Mouse (Mus musculus): Measurements from ENCODE around the gene H13. TPM values are rescaled to one million over a fixed set of nuclear protein-coding genes. Genes with fewer than 3 reads are reported as not detected.

Gene H13
- polyA plus RNA-seq, 1 experiment from 2014 or later = 98.1 TPM

GRCm38 (mm10) chr2:152739842-152740260 is 70.6 kb downstream of the H13 start:
- Histone ChIP-seq H3K27me3 (ENCODE audit: insufficient read depth, low read length) (no peaks in the 10 kb centered on the region), H3K36me3 (ENCODE audit: insufficient read depth) (peaks cover 3% of the 10 kb centered on the region; the same call in 1 of the 2 replicates), H3K4me2 (peak overlapping the region; percentile 79), H3K4me3 (ENCODE audit: low read depth, low read length) (peak overlapping the region; percentile 69; the same call in 1 of the 2 replicates), H3K9ac (peak overlapping the region; percentile 8; the same call in 1 of the 2 replicates), H3K9me3 (ENCODE audit: low read depth, low read length) (no peaks in the 10 kb centered on the region), H3K27ac (ENCODE audit: low read depth) (peak overlapping the region; percentile 85), H3K4me1 (ENCODE audit: insufficient read depth) (peaks cover 38% of the 10 kb centered on the region)
- TF ChIP-seq CTCF (IDR thresholded peaks at IDR 0.05; ENCODE audit: low read depth) = no peak
- ATAC-seq (ENCODE audit: insufficient read depth) = peak; percentile 32
- peak; percentile 76 for DNase-seq
- WGBS = 5% methylated on average over 3 of the region's 3 CpGs

GRCm38 (mm10) chr2:152740490-152740889 is 71.2 kb downstream of the H13 start:
- peaks cover 38% of the 10 kb centered on the region for H3K4me1 ChIP-seq (ENCODE audit: insufficient read depth)
- 64% methylated on average over 5 of the region's 5 CpGs for WGBS
- H3K4me2 ChIP-seq = no peak overlapping the region
- H3K36me3 ChIP-seq (ENCODE audit: insufficient read depth) = peaks cover 3% of the 10 kb centered on the region; the same call in 1 of the 2 replicates
- DNase-seq = no peak
- ATAC-seq (ENCODE audit: insufficient read depth) = no peak
- no peak overlapping the region for H3K9ac ChIP-seq
- peak overlapping the region; percentile 85; the same call in 1 of the 2 replicates for H3K27ac ChIP-seq (ENCODE audit: low read depth)
- H3K27me3 ChIP-seq (ENCODE audit: insufficient read depth, low read length) = no peaks in the 10 kb centered on the region
- no peak for TF ChIP-seq CTCF (IDR thresholded peaks at IDR 0.05; ENCODE audit: low read depth)
- no peak overlapping the region for H3K4me3 ChIP-seq (ENCODE audit: low read depth, low read length)
- no peaks in the 10 kb centered on the region for H3K9me3 ChIP-seq (ENCODE audit: low read depth, low read length)

GRCm38 (mm10) chr2:152741153-152742041 is 72.1 kb downstream of the H13 start:
- no peaks in the 10 kb centered on the region for H3K27me3 ChIP-seq (ENCODE audit: insufficient read depth, low read length)
- peaks cover 38% of the 10 kb centered on the region for H3K4me1 ChIP-seq (ENCODE audit: insufficient read depth)
- TF ChIP-seq CTCF (IDR thresholded peaks at IDR 0.05; ENCODE audit: low read depth) = no peak
- peak; percentile 22 for ATAC-seq (ENCODE audit: insufficient read depth)
- WGBS = 23% methylated on average over 14 of the region's 14 CpGs
- peaks cover 3% of the 10 kb centered on the region; the same call in 1 of the 2 replicates for H3K36me3 ChIP-seq (ENCODE audit: insufficient read depth)
- H3K9ac ChIP-seq = peak overlapping the region; percentile 11
- peak overlapping the region; percentile 83 for H3K27ac ChIP-seq (ENCODE audit: low read depth)
- H3K4me2 ChIP-seq = peak overlapping the region; percentile 43
- H3K4me3 ChIP-seq (ENCODE audit: low read depth, low read length) = no peak overlapping the region; the same call in 1 of the 2 replicates
- H3K9me3 ChIP-seq (ENCODE audit: low read depth, low read length) = no peaks in the 10 kb centered on the region
- DNase-seq = peak; percentile 88

GRCm38 (mm10) chr2:152742435-152742834 is 73.2 kb downstream of the H13 start:
- Histone ChIP-seq H3K9me3 (ENCODE audit: low read depth, low read length) (no peaks in the 10 kb centered on the region), H3K36me3 (ENCODE audit: insufficient read depth) (peaks cover 3% of the 10 kb centered on the region; the same call in 1 of the 2 replicates), H3K4me1 (ENCODE audit: insufficient read depth) (peaks cover 38% of the 10 kb centered on the region), H3K9ac (no peak overlapping the region), H3K27ac (ENCODE audit: low read depth) (peak overlapping the region; percentile 83), H3K27me3 (ENCODE audit: insufficient read depth, low read length) (no peaks in the 10 kb centered on the region), H3K4me2 (peak overlapping the region; percentile 43; the same call in 1 of the 2 replicates), H3K4me3 (ENCODE audit: low read depth, low read length) (no peak overlapping the region)
- peak; percentile 90 for DNase-seq
- TF ChIP-seq CTCF (IDR thresholded peaks at IDR 0.05; ENCODE audit: low read depth) = peak; percentile 78
- ATAC-seq (ENCODE audit: insufficient read depth) = peak; percentile 33; the same call in 1 of the 2 replicates
- WGBS = 32% methylated on average over 10 of the region's 10 CpGs

GRCm38 (mm10) chr2:152753944-152754711 is 84.9 kb downstream of the H13 start, which contains the start of gene Cox4i2:
Gene Cox4i2 (plus strand): TSS chr2:152754173.
- Histone ChIP-seq H3K27ac (ENCODE audit: low read depth) (no peak within 1 kb of the TSS), H3K4me3 (ENCODE audit: low read depth, low read length) (peak within 1 kb of the TSS; percentile 34), H3K9ac (peak within 1 kb of the TSS; percentile 41), H3K4me1 (ENCODE audit: insufficient read depth) (peaks cover 11% of the 10 kb centered on the region), H3K27me3 (ENCODE audit: insufficient read depth, low read length) (0 out of 2 replicates have a peak, but pooled peaks cover 5% of the 10 kb centered on the region), H3K36me3 (ENCODE audit: insufficient read depth) (no peaks in the 10 kb centered on the region), H3K4me2 (peak within 1 kb of the TSS; percentile 68), H3K9me3 (ENCODE audit: low read depth, low read length) (no peaks in the 10 kb centered on the region)
- TF ChIP-seq CTCF (IDR thresholded peaks at IDR 0.05; ENCODE audit: low read depth) = no peak
- WGBS = 4% methylated on average over 30 of the region's 30 CpGs
- DNase-seq = peak; percentile 69
- ATAC-seq (ENCODE audit: insufficient read depth) = peak; percentile 50; the same call in 1 of the 2 replicates

GRCm38 (mm10) chr2:152756474-152757393 is 87.5 kb downstream of the H13 start:
- DNase-seq (no peak), ATAC-seq (ENCODE audit: insufficient read depth) (no peak)
- Histone ChIP-seq H3K4me3 (ENCODE audit: low read depth, low read length) (no peak overlapping the region), H3K9me3 (ENCODE audit: low read depth, low read length) (no peaks in the 10 kb centered on the region), H3K9ac (no peak overlapping the region), H3K27ac (ENCODE audit: low read depth) (no peak overlapping the region), H3K4me1 (ENCODE audit: insufficient read depth) (peaks cover 11% of the 10 kb centered on the region), H3K27me3 (ENCODE audit: insufficient read depth, low read length) (0 out of 2 replicates have a peak, but pooled peaks cover 5% of the 10 kb centered on the region), H3K4me2 (no peak overlapping the region), H3K36me3 (ENCODE audit: insufficient read depth) (no peaks in the 10 kb centered on the region)
- TF ChIP-seq CTCF (IDR thresholded peaks at IDR 0.05; ENCODE audit: low read depth) = no peak
- WGBS = 78% methylated on average over 17 of the region's 17 CpGs

Measured in lung, embryonic 14.5 days (tissue).